Mouse (Mus musculus) retina, embryonic 14.5 days (tissue): ENCODE data around the gene Arhgap15.

ENCODE experiments used
- DNase-seq: peaks from one replicate; pipeline ENCODE4 v3.0.0-alpha.2; 2015; ENCODE audit warnings: low spot score

Arhgap15 gene

GRCm38 (mm10) chr2:44304971-44305808 is 556.6 kb downstream of the Arhgap15 start:
- DNase-seq: peak; percentile 43

GRCm38 (mm10) chr2:44306137-44306536 is 557.5 kb downstream of the Arhgap15 start:
- peak; percentile 41 for DNase-seq

GRCm38 (mm10) chr2:44309124-44309523 is 560.5 kb downstream of the Arhgap15 start:
- no peak for DNase-seq

- DNase-seq: no peak
Observed at GRCm38 (mm10) chr2:44309556-44309955, 560.9 kb downstream of the Arhgap15 start.

- peak; percentile 52 for DNase-seq
Observed at GRCm38 (mm10) chr2:44310095-44310748, 561.6 kb downstream of the Arhgap15 start.

- peak; percentile 33 for DNase-seq
Observed at GRCm38 (mm10) chr2:44311216-44311615, 562.6 kb downstream of the Arhgap15 start.

GRCm38 (mm10) chr2:44313573-44313972 is 564.9 kb downstream of the Arhgap15 start:
- no peak for DNase-seq

GRCm38 (mm10) chr2:44318436-44318835 is 569.8 kb downstream of the Arhgap15 start:
- no peak for DNase-seq

- no peak for DNase-seq
Observed at GRCm38 (mm10) chr2:44319479-44319878, 570.9 kb downstream of the Arhgap15 start.

- no peak for DNase-seq
Observed at GRCm38 (mm10) chr2:44323813-44324212, 575.2 kb downstream of the Arhgap15 start.

- DNase-seq: no peak
Observed at GRCm38 (mm10) chr2:44333295-44333694, 584.7 kb downstream of the Arhgap15 start.

- no peak for DNase-seq
Observed at GRCm38 (mm10) chr2:44334006-44334405, 585.4 kb downstream of the Arhgap15 start.

GRCm38 (mm10) chr2:44334517-44334916 is 585.9 kb downstream of the Arhgap15 start:
- no peak for DNase-seq

- peak; percentile 49 for DNase-seq
Observed at GRCm38 (mm10) chr2:44336720-44337354, 588.2 kb downstream of the Arhgap15 start.

- DNase-seq: no peak
Observed at GRCm38 (mm10) chr2:44338467-44338866, 589.8 kb downstream of the Arhgap15 start.

GRCm38 (mm10) chr2:44341091-44341571 is 592.5 kb downstream of the Arhgap15 start:
- no peak for DNase-seq

- no peak for DNase-seq
Observed at GRCm38 (mm10) chr2:44344861-44345260, 596.2 kb downstream of the Arhgap15 start.

- DNase-seq: no peak
Observed at GRCm38 (mm10) chr2:44345325-44345945, 596.8 kb downstream of the Arhgap15 start.

- no peak for DNase-seq
Observed at GRCm38 (mm10) chr2:44346184-44346583, 597.6 kb downstream of the Arhgap15 start.

- DNase-seq: peak; percentile 65
Observed at GRCm38 (mm10) chr2:44347781-44348180, 599.2 kb downstream of the Arhgap15 start.

- peak; percentile 59 for DNase-seq
Observed at GRCm38 (mm10) chr2:44349101-44349500, 600.5 kb downstream of the Arhgap15 start.

- DNase-seq: no peak
Observed at GRCm38 (mm10) chr2:44352885-44353284, 604.3 kb downstream of the Arhgap15 start.
